Mouse (Mus musculus) forebrain, embryonic 15.5 days (tissue): Measurements from ENCODE around the gene Supt3. TPM values are rescaled to one million over a fixed set of nuclear protein-coding genes. Genes with fewer than 3 reads are reported as not detected.

Experiments used
- ATAC-seq: fragments of 200-750 bp; cut with Nextera tagmentation; replicated peaks from 2 replicates; pipeline ENCODE4 v1.8.0; 2017; ENCODE audit warnings: mild to moderate bottlenecking, moderate TSS enrichment, moderate library complexity
- H3K27ac ChIP-seq: fragments of 300-500 bp; sonication (generic); replicated peaks from 2 replicates; pipeline ENCODE4 v1.5.1; 2015; ENCODE audit warnings: mild to moderate bottlenecking, inconsistent platforms
- H3K27me3 ChIP-seq: fragments of 300-500 bp; sonication (generic); 2 replicates; pipeline ENCODE4 v1.6.1; 2015; ENCODE audit warnings: inconsistent platforms
- H3K36me3 ChIP-seq: fragments of 300-500 bp; sonication (generic); 2 replicates; pipeline ENCODE4 v1.6.1; 2015; ENCODE audit warnings: mild to moderate bottlenecking, inconsistent platforms
- H3K4me1 ChIP-seq: fragments of 300-500 bp; sonication (generic); 2 replicates; pipeline ENCODE4 v1.6.1; 2015; ENCODE audit warnings: inconsistent platforms
- H3K4me2 ChIP-seq: fragments of 300-500 bp; sonication (generic); replicated peaks from 2 replicates; pipeline ENCODE4 v1.6.1; 2015; ENCODE audit warnings: mild to moderate bottlenecking, inconsistent platforms
- H3K4me3 ChIP-seq: fragments of 300-500 bp; sonication (generic); 2 replicates; pipeline ENCODE4 v1.5.1; 2015; ENCODE audit warnings: mild to moderate bottlenecking, inconsistent platforms
- H3K9ac ChIP-seq: fragments of 300-500 bp; sonication (generic); replicated peaks from 2 replicates; pipeline ENCODE4 v1.6.1; 2015; ENCODE audit warnings: mild to moderate bottlenecking, inconsistent platforms
- H3K9me3 ChIP-seq: fragments of 300-500 bp; sonication (generic); 2 replicates; pipeline ENCODE4 v1.6.1; 2016; ENCODE audit warnings: inconsistent platforms
- WGBS: fragments of 180-500 bp; shearing (Covaris S2); methylation state at CpG from one replicate; pipeline ENCODE4 v1.1.7; 2015; ENCODE audit warnings: mixed read lengths; 5-methylcytosine and 5-hydroxymethylcytosine counted together
- polyA plus RNA-seq: library from polyadenylated mRNA; unstranded; fragments of >200 nt; fragmentation: Nextera tagmentation; extraction: Ambion mirVana; gene quantifications from 2 replicates; pipeline ENCODE4 v1.2.1, GENCODE M21; 2015

Supt3 gene
- polyA plus RNA-seq, 1 experiment from 2014 or later, result 19.7 TPM

DNA sequence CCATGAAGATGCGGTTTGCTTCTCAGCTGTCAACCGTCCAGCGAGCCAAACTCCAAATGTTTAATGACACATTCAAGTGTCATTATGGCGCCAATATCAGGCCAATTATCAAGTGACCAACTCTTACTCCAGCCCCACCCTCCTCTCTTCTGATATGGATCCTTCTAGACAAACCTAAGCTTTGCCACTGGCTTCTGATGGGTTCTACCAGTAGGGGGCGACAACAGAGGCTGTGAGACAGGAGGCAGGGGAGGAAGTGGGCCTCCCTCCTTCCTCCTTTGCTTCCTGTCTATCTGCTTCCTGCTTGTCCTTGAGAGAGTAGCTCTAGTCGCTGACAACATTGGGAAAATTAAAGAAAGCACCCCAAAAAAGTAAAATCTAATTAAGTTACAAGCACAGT is 383.7 kb downstream of the Supt3 start:
- no peak overlapping the region for H3K9ac ChIP-seq
- H3K27ac ChIP-seq, result no peak overlapping the region
- WGBS, result 87% methylated on average over 6 of the region's 6 CpGs
- no peaks in the 10 kb centered on the region for H3K9me3 ChIP-seq
- H3K4me2 ChIP-seq, result no peak overlapping the region
- H3K36me3 ChIP-seq, result no peaks in the 10 kb centered on the region
- H3K4me3 ChIP-seq, result no peak overlapping the region
- ATAC-seq, result no peak
- no peaks in the 10 kb centered on the region for H3K27me3 ChIP-seq
- H3K4me1 ChIP-seq, result no peaks in the 10 kb centered on the region

DNA sequence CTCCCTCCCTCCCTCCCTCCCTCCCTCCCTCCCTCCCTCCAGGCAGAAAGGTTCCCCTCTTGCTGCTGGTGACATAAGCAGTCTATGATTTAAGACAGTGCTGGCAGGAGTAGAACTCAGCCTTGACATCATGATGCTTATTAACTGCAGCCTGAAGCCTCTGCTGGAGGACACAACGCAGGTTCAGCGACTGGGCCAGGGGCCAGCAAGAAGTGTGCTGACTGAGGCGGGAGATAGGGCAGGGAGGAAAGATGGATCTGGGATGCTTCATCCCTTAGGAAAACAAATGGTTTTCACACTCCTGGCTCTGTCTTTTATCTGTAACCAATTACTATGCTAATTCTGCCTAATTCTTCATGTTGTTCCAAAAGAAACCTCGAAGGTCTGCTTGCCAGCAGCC is 388.8 kb downstream of the Supt3 start:
- ATAC-seq, result no peak

More for the DNA sequence above, 388.8 kb downstream of the Supt3 start:
- no peak overlapping the region for H3K4me2 ChIP-seq
- no peaks in the 10 kb centered on the region for H3K36me3 ChIP-seq
- H3K9ac ChIP-seq, result no peak overlapping the region
- H3K27ac ChIP-seq, result no peak overlapping the region
- WGBS, result 22% methylated on average over 4 of the region's 4 CpGs
- H3K4me1 ChIP-seq, result peaks cover 13% of the 10 kb centered on the region
- no peaks in the 10 kb centered on the region for H3K9me3 ChIP-seq
- no peaks in the 10 kb centered on the region for H3K27me3 ChIP-seq
- H3K4me3 ChIP-seq, result no peak overlapping the region

Other genes with a start within 250 kb of the Supt3 start
- gene Runx2, start 37.6 kb downstream of the Supt3 start, polyA plus RNA-seq, result 0.29 and 0.31 TPM in 2 replicates